Mouse (Mus musculus): ENCODE measurements around the gene Frmd4a.
"Not testable (repeated sequence)": the region's sequence is repeated elsewhere in the genome, so short reads cannot be mapped to it uniquely, and the experiment has no call there.

Gene Frmd4a

GRCm38 (mm10) chr2:4606559-4606958 lies 589.0 kb downstream of the Frmd4a start:
- intact Hi-C loops (cut with DNase I): loop anchor here (10.0 kb wide), 1 partner anchor 382 kb away; no protein-coding TSS in a partner anchor

GRCm38 (mm10) chr2:4608253-4608652 lies 590.7 kb downstream of the Frmd4a start:
- intact Hi-C loops (cut with DNase I): loop anchor here (10.0 kb wide), 1 partner anchor 383 kb away; no protein-coding TSS in a partner anchor

- intact Hi-C loops (cut with DNase I): loop anchor here (10.0 kb wide), 1 partner anchor 385 kb away; no protein-coding TSS in a partner anchor
These were observed 591.9 kb downstream of the Frmd4a start for GRCm38 (mm10) chr2:4609433-4609832.

GRCm38 (mm10) chr2:4611295-4611694 lies 593.8 kb downstream of the Frmd4a start:
- intact Hi-C loops (cut with DNase I): no loop called here

- intact Hi-C loops (cut with DNase I): no loop called here
These were observed 594.2 kb downstream of the Frmd4a start for GRCm38 (mm10) chr2:4611704-4612103.

GRCm38 (mm10) chr2:4614276-4614929 lies 596.9 kb downstream of the Frmd4a start:
- intact Hi-C loops (cut with DNase I): not testable (repeated sequence)

- intact Hi-C loops (cut with DNase I): no loop called here
These were observed 597.6 kb downstream of the Frmd4a start for GRCm38 (mm10) chr2:4615014-4615546.

- intact Hi-C loops (cut with DNase I): no loop called here
These were observed 599.5 kb downstream of the Frmd4a start for GRCm38 (mm10) chr2:4616995-4617394.

GRCm38 (mm10) chr2:4619126-4619525 lies 601.6 kb downstream of the Frmd4a start:
- intact Hi-C loops (cut with DNase I): not testable (repeated sequence)

GRCm38 (mm10) chr2:4619893-4620593 lies 602.5 kb downstream of the Frmd4a start:
- intact Hi-C loops (cut with DNase I): no loop called here

- intact Hi-C loops (cut with DNase I): no loop called here
These were observed 603.3 kb downstream of the Frmd4a start for GRCm38 (mm10) chr2:4620640-4621401.

GRCm38 (mm10) chr2:4621471-4621985 lies 604.0 kb downstream of the Frmd4a start:
- intact Hi-C loops (cut with DNase I): no loop called here

GRCm38 (mm10) chr2:4626911-4627310 lies 609.4 kb downstream of the Frmd4a start:
- intact Hi-C loops (cut with DNase I): no loop called here

- intact Hi-C loops (cut with DNase I): no loop called here
These were observed 611.4 kb downstream of the Frmd4a start for GRCm38 (mm10) chr2:4628920-4629319.

- intact Hi-C loops (cut with DNase I): no loop called here
These were observed 612.0 kb downstream of the Frmd4a start for GRCm38 (mm10) chr2:4629470-4629869.

GRCm38 (mm10) chr2:4630197-4630835 lies 612.8 kb downstream of the Frmd4a start:
- intact Hi-C loops (cut with DNase I): no loop called here

- intact Hi-C loops (cut with DNase I): no loop called here
These were observed 618.3 kb downstream of the Frmd4a start for GRCm38 (mm10) chr2:4635804-4636203.

- intact Hi-C loops (cut with DNase I): no loop called here
These were observed 619.1 kb downstream of the Frmd4a start for GRCm38 (mm10) chr2:4636656-4637055.

- intact Hi-C loops (cut with DNase I): no loop called here
These were observed 620.7 kb downstream of the Frmd4a start for GRCm38 (mm10) chr2:4638189-4638588.

GRCm38 (mm10) chr2:4645066-4645465 lies 627.5 kb downstream of the Frmd4a start:
- intact Hi-C loops (cut with DNase I): no loop called here

- intact Hi-C loops (cut with DNase I): no loop called here
These were observed 630.6 kb downstream of the Frmd4a start for GRCm38 (mm10) chr2:4648094-4648493.
